Mouse (Mus musculus) thymus, adult 2 months (tissue): ENCODE results near the gene Cacna1d.

ENCODE experiments used
- CTCF ChIP-seq: fragments of 200-500 bp; IDR thresholded peaks from 2 replicates; pipeline ENCODE4 v1.5.1; 2012; ENCODE audit warnings: mild to moderate bottlenecking, control low read depth, low read length, moderate library complexity, borderline replicate concordance; ENCODE audit not compliant: control insufficient read depth, poor library complexity, insufficient read depth; ENCODE audit errors: extremely low read depth
- POLR2A ChIP-seq: fragments of 200-500 bp; IDR thresholded peaks from 2 replicates; pipeline ENCODE4 v1.6.1; 2012; ENCODE audit warnings: mild to moderate bottlenecking, low read length, control low read depth, moderate library complexity; ENCODE audit not compliant: control insufficient read depth, poor library complexity, insufficient read depth; ENCODE audit errors: extremely low read depth

DNA sequence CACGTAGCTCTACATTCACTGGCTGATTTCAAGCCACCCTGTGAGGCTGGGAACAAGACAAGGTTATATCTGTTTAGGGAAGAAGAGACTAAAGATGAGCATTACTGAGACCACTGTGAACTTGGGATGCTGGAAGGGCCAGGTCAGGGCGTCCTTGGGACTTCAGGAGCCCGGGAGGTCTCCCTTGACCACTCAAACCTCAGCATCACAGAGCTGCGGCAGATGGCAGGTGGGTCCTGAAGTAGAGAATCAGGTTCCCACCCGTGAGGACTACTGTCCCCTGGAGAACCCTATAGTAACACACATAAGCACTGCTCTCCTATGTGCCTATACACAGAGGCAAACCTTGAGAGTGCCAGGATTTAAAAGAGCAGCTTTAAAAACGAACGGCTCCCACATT lies 323.6 kb downstream of the Cacna1d start:
- TF ChIP-seq CTCF = no peak
- TF ChIP-seq POLR2A = no peak
